Mouse (Mus musculus) brain, embryonic 14.5 days (tissue): ENCODE measurements around the gene Dusp22.

Experiments
- CTCF ChIP-seq: fragments of 200-500 bp; IDR thresholded peaks from 2 replicates; pipeline ENCODE4 v1.5.1; 2012; ENCODE audit warnings: inconsistent platforms, mild to moderate bottlenecking, moderate library complexity, borderline replicate concordance; ENCODE audit not compliant: insufficient read depth, insufficient read length; ENCODE audit errors: extremely low read depth
- POLR2A ChIP-seq: fragments of 200-500 bp; IDR thresholded peaks from 2 replicates; pipeline ENCODE4 v1.6.1; 2012; ENCODE audit warnings: mild to moderate bottlenecking, inconsistent platforms, borderline replicate concordance; ENCODE audit not compliant: poor library complexity, insufficient read depth, insufficient read length, severe bottlenecking; ENCODE audit errors: extremely low read depth

DNA sequence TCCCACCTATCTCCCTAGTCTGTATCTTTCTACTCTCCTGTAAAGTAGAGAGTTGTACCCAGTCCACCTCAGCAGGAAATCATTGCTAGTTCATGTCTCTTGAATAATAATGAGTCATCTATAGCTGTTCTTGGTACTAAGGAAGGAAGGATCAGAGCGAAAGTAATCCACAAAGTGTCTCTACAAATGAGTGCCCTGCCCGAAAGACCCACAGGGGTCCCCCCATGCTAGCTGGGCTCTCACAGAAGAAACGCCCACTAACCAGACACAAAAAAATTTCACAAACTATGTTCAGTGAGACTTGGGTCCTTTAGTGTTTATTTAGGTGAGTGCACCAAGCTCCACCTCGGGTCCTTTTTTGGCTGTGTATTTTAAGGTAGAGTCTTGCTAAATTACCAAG lies 94.3 kb downstream of the Dusp22 start:
- TF ChIP-seq CTCF: no peak
- TF ChIP-seq POLR2A: no peak
